Mouse (Mus musculus) cerebellum, adult 2 months (tissue): ENCODE measurements around the gene Kifc5b.
"Not testable (repeated sequence)": the region's sequence is repeated elsewhere in the genome, so short reads cannot be mapped to it uniquely, and the experiment has no call there.

Source experiments
- CTCF ChIP-seq: fragments of 200-500 bp; IDR thresholded peaks from 2 replicates; pipeline ENCODE4 v1.5.1; 2011; ENCODE audit warnings: low read depth, mild to moderate bottlenecking, control low read depth, low read length, moderate library complexity, borderline replicate concordance; ENCODE audit not compliant: insufficient read depth
- POLR2A ChIP-seq: fragments of 200-500 bp; IDR thresholded peaks from 2 replicates; pipeline ENCODE4 v1.6.1; 2011; ENCODE audit warnings: low read length, control low read depth, borderline replicate concordance; ENCODE audit not compliant: insufficient read depth

GRCm38 (mm10) chr17:26919516-26919915 is 2.6 kb downstream of the Kifc5b start:
- not testable (repeated sequence) for TF ChIP-seq POLR2A, CTCF
